Mouse (Mus musculus) G1E (cell line): ENCODE data around the gene Cpsf4. TPM values are rescaled to one million over a fixed set of nuclear protein-coding genes. Genes with fewer than 3 reads are reported as not detected.

ENCODE experiments used
- ATAC-seq: 2 replicates; pipeline ENCODE4 v1.8.0; 2016; ENCODE audit warnings: mild to moderate bottlenecking; ENCODE audit not compliant: insufficient number of reproducible peaks, poor library complexity, low FRiP score, severe bottlenecking; ENCODE audit errors: extremely low read depth
- DNase-seq: peaks from one replicate; pipeline ENCODE4 v3.0.0; 2012; ENCODE audit warnings: low spot score
- H3K27me3 ChIP-seq: 2 replicates; pipeline ENCODE4 v1.6.1; 2012; ENCODE audit warnings: mild to moderate bottlenecking, low read length, inconsistent platforms; ENCODE audit not compliant: insufficient read depth
- H3K36me3 ChIP-seq: replicated peaks from 2 replicates; pipeline ENCODE3; 2012; ENCODE audit warnings: mild to moderate bottlenecking, inconsistent platforms
- H3K4me1 ChIP-seq: 2 replicates; pipeline ENCODE4 v1.6.1; 2012; ENCODE audit warnings: low read depth, low read length, inconsistent platforms, mixed read lengths; ENCODE audit not compliant: insufficient read depth
- H3K4me3 ChIP-seq: 2 replicates; pipeline ENCODE4 v1.5.1; 2012; ENCODE audit warnings: low read depth, mild to moderate bottlenecking, inconsistent platforms, low read length, moderate library complexity, mixed read lengths
- H3K9me3 ChIP-seq: replicated peaks from 2 replicates; pipeline ENCODE4 v1.6.1; 2012; ENCODE audit warnings: inconsistent platforms
- CTCF ChIP-seq: IDR thresholded peaks from 2 replicates; pipeline ENCODE4 v1.5.1; 2012; ENCODE audit warnings: low read depth, low read length, inconsistent platforms, mixed read lengths
- GATA1 ChIP-seq: IDR thresholded peaks from 2 replicates; pipeline ENCODE4 v1.6.1; 2012; ENCODE audit warnings: borderline replicate concordance, low read length, inconsistent platforms, mixed read lengths
- GATA2 ChIP-seq: IDR thresholded peaks from 2 replicates; pipeline ENCODE4 v1.6.1; 2012; ENCODE audit warnings: low read depth, low read length, inconsistent platforms, borderline replicate concordance
- POLR2AphosphoS5 ChIP-seq: IDR thresholded peaks from 2 replicates; pipeline ENCODE4 v1.6.1; 2012; ENCODE audit warnings: low read depth, low read length, inconsistent platforms; ENCODE audit not compliant: insufficient replicate concordance
- TAL1 ChIP-seq: conservative IDR thresholded peaks from 2 replicates; pipeline ENCODE4 v1.6.1; 2012; ENCODE audit warnings: low read depth, low read length, inconsistent platforms, mixed read lengths
- polyA plus RNA-seq: library from polyadenylated mRNA; stranded (reverse); fragments of >175 nt; gene quantifications from 2 replicates; pipeline ENCODE4 v1.2.3, GENCODE M21; 2012
- total RNA-seq, 2 experiments: library from RNA; stranded (forward) in 1 of 2; stranded (reverse) in 1 of 2; fragments of 200-1000 nt in 1 of 2; fragments of >200 nt in 1 of 2; fragmentation: Nextera tagmentation in 1 of 2; gene quantifications; 2 replicates each; pipeline ENCODE4 v1.2.3; 2014 to 2017

The Cpsf4 gene
- total and polyA plus RNA-seq, 3 experiments: 55.4 to 90.0 (median 67.6) TPM

DNA sequence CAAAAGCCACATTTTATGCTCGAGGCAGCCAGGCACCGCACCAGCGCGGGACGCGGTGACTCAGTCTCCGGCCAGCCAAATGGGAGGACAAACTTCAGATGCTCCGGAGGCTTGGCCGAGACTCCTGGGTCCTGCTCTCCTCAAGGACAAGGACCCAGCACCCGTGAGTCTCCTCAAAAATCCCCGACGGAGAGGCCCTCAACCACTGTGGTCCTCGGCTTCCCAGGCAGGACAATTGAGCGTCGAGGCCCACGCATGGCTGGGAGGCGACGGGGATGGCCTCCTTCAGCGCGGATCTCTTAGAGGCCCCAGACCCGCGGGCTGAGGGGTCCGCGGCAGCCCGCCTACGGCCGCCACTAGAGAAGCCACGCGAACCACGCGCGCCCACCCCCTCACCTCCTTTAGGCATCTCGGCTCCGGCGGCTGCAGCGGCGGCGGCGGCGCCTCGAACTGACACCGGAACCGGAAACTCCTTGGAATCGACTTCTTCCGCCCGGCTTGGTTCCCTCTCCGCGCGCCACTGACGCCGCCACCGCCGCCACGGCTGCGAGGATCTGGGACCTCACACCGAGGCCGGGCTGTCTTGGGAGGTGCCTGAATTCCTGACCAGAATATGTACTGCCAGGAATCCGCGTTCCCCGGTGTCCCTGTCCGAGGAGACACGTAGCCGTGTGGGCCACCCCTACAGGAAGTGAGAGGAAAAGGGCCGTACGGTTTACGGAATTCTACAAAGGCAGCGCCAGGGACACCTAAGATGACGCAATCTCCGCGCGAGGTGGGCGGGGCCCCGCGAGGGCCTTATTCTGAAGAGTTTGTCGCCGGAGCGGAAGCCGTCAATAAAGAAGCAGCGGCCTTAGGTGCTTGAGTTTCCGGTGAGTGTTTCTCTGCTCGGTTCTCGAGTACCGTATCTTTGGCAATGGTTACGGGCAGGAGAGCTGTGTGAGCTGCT is 27.2 kb upstream of the Cpsf4 start, which contains the start of the genes Pdap1 and Bud31:
Pdap1 (minus strand) TSS at position 668 of the 949 bp plus-strand sequence.
Bud31 (plus strand) TSS at position 792 of the 949 bp plus-strand sequence.
- Histone ChIP-seq H3K27me3 (no peaks in the 10 kb centered on the region), H3K4me1 (peaks cover 46% of the 10 kb centered on the region), H3K4me3 (peak within 1 kb of the TSS; percentile 85), H3K9me3 (no peaks in the 10 kb centered on the region), H3K36me3 (peaks cover 69% of the 10 kb centered on the region)
- TF ChIP-seq TAL1: no peak
- no peak for TF ChIP-seq GATA1
- TF ChIP-seq POLR2AphosphoS5: no peak
- no peak for TF ChIP-seq GATA2
- TF ChIP-seq CTCF: no peak
- peak; percentile 71 for ATAC-seq
- peak; percentile 85 for DNase-seq

DNA sequence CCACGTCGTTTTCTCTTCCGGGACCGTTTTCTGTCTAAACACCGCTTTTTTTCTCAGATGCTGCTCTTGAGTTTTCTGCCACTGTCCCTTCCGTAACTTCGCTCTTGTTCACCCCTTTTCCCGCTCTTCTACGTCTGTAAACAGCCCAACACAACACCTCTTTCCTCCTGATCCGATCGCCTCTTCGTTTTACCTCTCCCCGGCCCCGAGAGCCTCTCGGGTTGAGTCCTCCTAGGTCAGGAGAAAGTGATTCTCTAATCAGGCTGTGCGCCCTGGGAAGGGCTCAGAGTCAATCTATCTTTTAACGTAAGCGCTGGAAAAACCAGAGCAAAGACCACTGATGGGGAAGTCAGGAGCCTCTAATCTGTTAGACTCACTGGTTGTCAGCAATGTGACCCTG is 26.4 kb upstream of the Cpsf4 start:
- peak overlapping the region; percentile 85 for H3K4me3 ChIP-seq
- no peaks in the 10 kb centered on the region for H3K27me3 ChIP-seq
- ATAC-seq (no peak), DNase-seq (no peak)
- H3K36me3 ChIP-seq: peaks cover 69% of the 10 kb centered on the region
- no peaks in the 10 kb centered on the region for H3K9me3 ChIP-seq
- TF ChIP-seq GATA2 (no peak), GATA1 (no peak), TAL1 (no peak), CTCF (no peak), POLR2AphosphoS5 (no peak)
- H3K4me1 ChIP-seq: peaks cover 46% of the 10 kb centered on the region

DNA sequence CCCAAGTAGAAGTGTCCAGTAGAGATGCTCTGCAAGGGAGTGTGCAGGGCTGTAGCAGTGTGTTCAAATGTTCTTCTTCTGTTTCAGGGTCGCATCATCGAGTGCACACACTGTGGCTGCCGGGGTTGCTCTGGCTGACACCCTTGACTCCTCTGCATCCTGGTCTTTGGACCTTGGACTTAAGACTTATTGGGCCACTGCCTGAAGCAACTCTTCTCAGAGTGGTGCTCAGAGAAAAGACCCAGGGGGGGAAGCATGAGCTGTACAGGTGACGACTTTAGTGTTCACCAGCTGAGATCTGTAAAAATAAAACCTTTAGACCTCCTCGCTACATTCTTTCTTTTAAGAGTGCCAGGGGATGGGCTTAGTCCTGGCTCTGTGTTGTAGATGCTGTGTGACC is 19.3 kb upstream of the Cpsf4 start:
- Histone ChIP-seq H3K9me3 (no peaks in the 10 kb centered on the region), H3K27me3 (no peaks in the 10 kb centered on the region), H3K36me3 (peaks cover 100% of the 10 kb centered on the region), H3K4me3 (no peak overlapping the region), H3K4me1 (peaks cover 27% of the 10 kb centered on the region)
- DNase-seq (no peak), ATAC-seq (no peak)
- TF ChIP-seq POLR2AphosphoS5 (no peak), CTCF (no peak), GATA1 (no peak), TAL1 (no peak), GATA2 (no peak)

DNA sequence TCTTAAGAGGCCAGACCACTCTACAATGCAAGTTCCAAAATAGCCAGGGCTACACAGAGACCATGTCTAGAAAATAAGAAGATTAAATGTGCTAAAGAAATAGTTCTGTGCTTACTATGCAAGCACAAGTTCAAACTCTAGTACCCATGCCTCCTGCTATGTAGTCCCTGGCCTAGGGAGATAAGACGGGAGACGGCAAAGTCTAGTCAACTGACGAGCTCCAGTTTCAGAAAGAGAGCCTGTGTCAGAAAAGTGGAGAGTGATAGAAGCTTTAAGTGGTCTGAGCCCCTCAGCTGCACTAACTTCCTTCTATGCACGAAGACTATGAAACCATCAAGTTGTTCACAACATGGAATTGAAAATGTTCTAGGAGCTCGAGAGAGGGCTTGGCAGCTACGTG is 17.7 kb upstream of the Cpsf4 start:
- H3K4me1 ChIP-seq: peaks cover 30% of the 10 kb centered on the region
- H3K27me3 ChIP-seq: no peaks in the 10 kb centered on the region
- ATAC-seq (no peak; the same call in 1 of the 2 replicates), DNase-seq (no peak)
- no peak overlapping the region for H3K4me3 ChIP-seq
- no peaks in the 10 kb centered on the region for H3K9me3 ChIP-seq
- no peak; the same call in 1 of the 2 replicates for TF ChIP-seq POLR2AphosphoS5
- no peak for TF ChIP-seq CTCF
- no peak for TF ChIP-seq GATA2
- no peak for TF ChIP-seq GATA1
- no peak for TF ChIP-seq TAL1
- peaks cover 100% of the 10 kb centered on the region for H3K36me3 ChIP-seq

DNA sequence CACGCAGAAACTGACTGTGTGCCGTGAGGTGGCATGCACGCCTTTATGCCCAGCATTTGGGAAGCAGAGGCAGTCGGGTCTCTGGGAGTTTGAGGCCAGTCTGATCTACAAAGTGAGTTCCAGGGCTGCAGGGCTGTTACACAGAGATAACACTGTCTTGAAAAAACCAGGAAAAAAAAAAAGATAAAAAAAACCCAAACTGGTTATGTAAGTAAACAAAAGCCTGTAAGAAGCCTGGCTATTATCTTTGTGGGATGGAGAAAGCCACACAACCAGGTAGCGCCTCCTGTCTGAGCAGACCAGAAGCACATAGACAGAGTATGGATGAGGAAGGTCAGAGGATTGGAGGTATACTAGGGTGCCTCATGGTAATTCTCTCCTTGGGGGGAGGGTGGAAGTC is 14.3 kb upstream of the Cpsf4 start:
- Histone ChIP-seq H3K4me1 (peaks cover 27% of the 10 kb centered on the region), H3K27me3 (no peaks in the 10 kb centered on the region), H3K36me3 (peaks cover 93% of the 10 kb centered on the region), H3K4me3 (no peak overlapping the region), H3K9me3 (no peaks in the 10 kb centered on the region)
- ATAC-seq (no peak), DNase-seq (no peak)
- TF ChIP-seq TAL1 (no peak), GATA1 (no peak), GATA2 (no peak), CTCF (no peak), POLR2AphosphoS5 (no peak)

DNA sequence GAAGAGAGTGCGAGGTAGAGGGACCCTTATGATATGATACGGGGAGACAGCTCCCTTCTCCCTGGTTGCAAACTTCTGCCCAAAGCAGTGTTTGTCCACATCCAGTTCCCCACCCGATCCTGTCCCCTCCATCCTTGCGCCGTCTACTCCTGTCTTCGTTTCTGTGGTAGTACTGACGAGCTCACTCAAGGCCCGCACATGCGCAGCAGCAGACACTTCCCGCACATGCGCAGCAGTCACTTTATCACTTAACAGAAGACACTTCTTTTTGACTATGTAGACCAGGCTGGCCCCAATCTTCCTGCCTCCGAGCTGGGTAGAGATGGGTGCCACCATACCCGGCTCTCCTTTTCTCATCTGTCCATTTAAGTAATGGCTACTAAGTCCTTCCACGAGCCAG is 5.7 kb upstream of the Cpsf4 start:
- DNase-seq: no peak
- Histone ChIP-seq H3K36me3 (peaks cover 85% of the 10 kb centered on the region), H3K9me3 (no peaks in the 10 kb centered on the region), H3K27me3 (no peaks in the 10 kb centered on the region), H3K4me1 (peaks cover 19% of the 10 kb centered on the region), H3K4me3 (no peak overlapping the region)
- TF ChIP-seq POLR2AphosphoS5 (no peak), GATA1 (no peak), TAL1 (no peak), GATA2 (no peak), CTCF (no peak)
- no peak for ATAC-seq
